Mouse (Mus musculus) liver, embryonic 14.5 days (tissue): ENCODE results near the gene Slc38a8. TPM values are rescaled to one million over a fixed set of nuclear protein-coding genes. Genes with fewer than 3 reads are reported as not detected.

ENCODE experiments used
- ATAC-seq: fragments of 200-750 bp; cut with Nextera tagmentation; 2 replicates; pipeline ENCODE4 v1.8.0; 2017; ENCODE audit warnings: moderate number of reproducible peaks, mild to moderate bottlenecking, moderate library complexity; ENCODE audit not compliant: insufficient read depth
- DNase-seq, 3 experiments: peaks; one replicate each; pipeline ENCODE4 v3.0.0-alpha.2; 2012 to 2013; ENCODE audit warnings: low read depth in 3 of 3, low spot score in 3 of 3
- H3K27ac ChIP-seq: fragments of 300-500 bp; sonication (generic); 2 replicates; pipeline ENCODE4 v1.5.1; 2014; ENCODE audit warnings: moderate library complexity, mild to moderate bottlenecking, control low read depth, inconsistent platforms
- H3K27me3 ChIP-seq: fragments of 300-500 bp; sonication (generic); 2 replicates; pipeline ENCODE4 v1.6.1; 2014; ENCODE audit warnings: mild to moderate bottlenecking, low read length, moderate library complexity; ENCODE audit not compliant: control insufficient read depth, insufficient read depth
- H3K36me3 ChIP-seq: fragments of 300-500 bp; sonication (generic); replicated peaks from 2 replicates; pipeline ENCODE4 v1.6.1; 2014; ENCODE audit warnings: low read depth; ENCODE audit not compliant: control insufficient read depth, insufficient read depth
- H3K4me1 ChIP-seq, 2 experiments: fragments of 200-500 bp in 1 of 2; fragments of 300-500 bp in 1 of 2; sonication (generic) in 1 of 2; replicated peaks; 2 replicates each; pipeline ENCODE4 v1.6.1; 2012 to 2014; ENCODE audit warnings: antibody characterized with exemption in 1 of 2, inconsistent platforms in 1 of 2, low read length in 1 of 2; ENCODE audit not compliant: control insufficient read depth in 2 of 2, insufficient read depth in 2 of 2
- H3K4me2 ChIP-seq: fragments of 300-500 bp; sonication (generic); 2 replicates; pipeline ENCODE4 v1.6.1; 2014; ENCODE audit warnings: low read depth, mild to moderate bottlenecking, control low read depth, moderate library complexity
- H3K4me3 ChIP-seq, 2 experiments: fragments of 200-500 bp in 1 of 2; fragments of 300-500 bp in 1 of 2; sonication (generic) in 1 of 2; 2 replicates each; pipeline ENCODE4 v1.5.1; 2012 to 2014; ENCODE audit warnings: low read depth in 2 of 2, low read length in 2 of 2, mild to moderate bottlenecking in 2 of 2, control low read depth in 1 of 2, inconsistent platforms in 1 of 2, moderate library complexity in 1 of 2; ENCODE audit not compliant: insufficient read depth in 1 of 2
- H3K9ac ChIP-seq: fragments of 300-500 bp; sonication (generic); replicated peaks from 2 replicates; pipeline ENCODE4 v1.6.1; 2014; ENCODE audit warnings: mild to moderate bottlenecking, control low read depth, moderate library complexity
- H3K9me3 ChIP-seq: fragments of 300-500 bp; sonication (generic); 2 replicates; pipeline ENCODE4 v1.6.1; 2016; ENCODE audit warnings: low read length, mixed read lengths; ENCODE audit not compliant: control insufficient read depth
- CTCF ChIP-seq: IDR thresholded peaks from 2 replicates; pipeline ENCODE4 v1.5.1; 2016; ENCODE audit warnings: antibody characterized with exemption, low read depth, control low read depth
- EP300 ChIP-seq: IDR thresholded peaks from 2 replicates; pipeline ENCODE4 v1.6.1; 2016; ENCODE audit warnings: antibody characterized with exemption, low read depth
- WGBS: fragments of 180-500 bp; shearing (Covaris S2); extraction: QIAGEN DNeasy Blood & Tissue Kit; methylation state at CpG from one replicate; pipeline ENCODE4 v1.1.7; 2014; ENCODE audit not compliant: insufficient replicate concordance; 5-methylcytosine and 5-hydroxymethylcytosine counted together
- polyA plus RNA-seq, 2 experiments: library from polyadenylated mRNA; depleted of rRNA in 1 of 2; stranded (reverse) in 1 of 2; unstranded in 1 of 2; fragments of >200 nt; fragmentation: Nextera tagmentation in 1 of 2; extraction: Ambion mirVana in 1 of 2; gene quantifications; 2 replicates each; pipeline versions ENCODE4 v1.2.1 to v1.2.3; 2012 to 2014

Gene Slc38a8
- polyA plus RNA-seq, 2 experiments = 0.02 TPM; not detected in 1

DNA sequence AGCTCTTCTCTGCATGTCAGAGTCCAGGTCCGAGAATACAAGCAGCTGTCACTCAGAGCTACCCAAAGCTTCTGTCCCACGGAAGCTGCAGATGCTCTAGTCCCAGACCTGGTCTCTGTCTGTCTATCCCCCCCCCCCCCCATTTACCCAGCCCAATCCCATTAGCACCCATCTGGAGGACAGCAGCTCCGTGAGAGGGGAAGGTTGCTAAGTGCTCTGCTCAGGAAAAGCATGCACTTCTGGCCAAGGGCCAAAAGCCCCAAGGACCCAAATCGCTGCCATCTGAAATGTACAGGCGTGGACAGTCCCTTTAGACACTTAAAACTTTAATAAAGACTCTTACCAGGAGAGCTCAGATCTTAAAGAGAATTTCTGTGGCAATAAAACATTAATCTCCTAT is 15.2 kb upstream of the Slc38a8 start:
- Histone ChIP-seq H3K36me3 (peaks cover 70% of the 10 kb centered on the region), H3K27me3 (no peaks in the 10 kb centered on the region), H3K9ac (no peak overlapping the region), H3K4me1 (no peaks in the 10 kb centered on the region; a peak in 1 of 4 replicates), H3K4me3 (no peak overlapping the region), H3K27ac (no peak overlapping the region), H3K9me3 (no peaks in the 10 kb centered on the region), H3K4me2 (no peak overlapping the region)
- no peak for ATAC-seq
- WGBS = 73% methylated on average over 5 of the region's 5 CpGs
- DNase-seq = no peak
- TF ChIP-seq CTCF = no peak

DNA sequence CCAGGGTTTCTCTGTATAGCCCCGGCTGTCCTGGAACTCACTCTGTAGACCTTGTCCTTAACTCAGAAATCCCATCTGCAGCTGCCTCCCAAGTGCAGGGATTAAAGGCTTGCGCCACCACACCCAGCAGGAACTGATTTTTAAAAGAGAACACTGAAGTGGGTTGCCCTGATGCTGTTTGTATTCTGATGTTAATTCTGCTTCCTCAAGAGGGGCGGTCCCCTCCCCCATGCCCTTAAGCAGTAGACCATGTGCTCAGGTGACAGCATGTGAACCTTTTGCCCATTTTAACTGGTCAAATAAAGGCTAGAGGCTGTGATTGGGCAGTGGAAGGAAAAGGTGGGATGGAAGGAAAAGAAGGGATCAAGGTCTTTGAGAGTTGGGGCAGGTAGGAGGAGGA is 14.3 kb upstream of the Slc38a8 start:
- no peak for TF ChIP-seq CTCF
- TF ChIP-seq EP300 = no peak
- Histone ChIP-seq H3K4me3 (no peak overlapping the region), H3K4me1 (no peaks in the 10 kb centered on the region; a peak in 1 of 4 replicates), H3K4me2 (no peak overlapping the region), H3K27me3 (no peaks in the 10 kb centered on the region), H3K27ac (no peak overlapping the region), H3K9me3 (no peaks in the 10 kb centered on the region), H3K9ac (no peak overlapping the region), H3K36me3 (peaks cover 61% of the 10 kb centered on the region)
- WGBS = 84% methylated on average over 3 of the region's 3 CpGs
- DNase-seq = no peak
- ATAC-seq = no peak

DNA sequence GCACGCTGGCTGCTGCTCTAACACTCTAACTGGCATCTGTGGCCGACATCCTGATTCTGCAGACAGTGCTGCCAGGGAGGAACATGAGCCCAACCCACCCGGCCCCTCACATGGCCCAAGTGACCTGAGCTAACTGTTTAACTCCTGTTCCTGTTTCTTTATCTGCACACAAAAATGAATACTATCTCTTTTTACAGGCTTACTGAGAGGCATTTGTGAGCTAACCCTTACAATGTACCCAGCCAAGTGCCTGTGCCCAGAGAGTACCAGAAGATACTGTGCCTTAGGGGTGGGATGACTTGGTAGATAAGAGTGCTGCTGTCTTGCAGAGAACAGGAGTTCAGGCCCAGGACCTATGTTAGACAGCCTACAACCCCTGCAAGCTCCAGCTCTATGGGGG is 13.4 kb upstream of the Slc38a8 start:
- 34% methylated on average over 3 of the region's 3 CpGs for WGBS
- no peak overlapping the region for H3K9ac ChIP-seq
- peaks cover 58% of the 10 kb centered on the region for H3K36me3 ChIP-seq

DNA sequence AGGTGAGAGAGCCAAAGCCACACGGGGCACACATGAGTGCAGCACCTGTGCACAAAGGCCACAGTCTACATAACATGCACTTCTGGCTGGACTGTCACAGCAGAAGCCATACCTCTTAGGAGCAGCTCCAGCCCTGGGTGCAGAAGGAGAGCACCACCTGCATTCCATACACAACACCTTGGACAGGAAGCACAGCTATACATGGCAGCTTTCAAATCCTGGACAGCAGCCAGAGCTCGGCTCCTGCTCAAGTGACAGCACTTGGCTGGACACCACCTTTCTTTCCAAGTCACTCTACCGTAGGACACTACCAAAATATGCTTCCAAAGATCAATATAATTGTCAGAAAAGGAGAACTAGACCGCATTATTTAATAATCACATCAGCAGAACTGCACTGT is 11.9 kb upstream of the Slc38a8 start:
- H3K9ac ChIP-seq = no peak overlapping the region
- H3K4me2 ChIP-seq = no peak overlapping the region
- H3K4me1 ChIP-seq = no peaks in the 10 kb centered on the region
- H3K4me3 ChIP-seq = no peak overlapping the region
- peaks cover 63% of the 10 kb centered on the region for H3K36me3 ChIP-seq
- no peak for ATAC-seq
- no peak for DNase-seq
- WGBS = 87% methylated on average over 4 of the region's 4 CpGs
- no peak for TF ChIP-seq EP300
- no peak for TF ChIP-seq CTCF
- H3K27me3 ChIP-seq = no peaks in the 10 kb centered on the region
- H3K9me3 ChIP-seq = no peaks in the 10 kb centered on the region
- H3K27ac ChIP-seq = no peak overlapping the region

More for the DNA sequence above, 13.4 kb upstream of the Slc38a8 start:
- no peak overlapping the region for H3K4me2 ChIP-seq
- TF ChIP-seq EP300 (peak; percentile 62), CTCF (no peak)
- no peaks in the 10 kb centered on the region for H3K27me3 ChIP-seq
- peak in 1 of 3 experiments; percentile 20 for DNase-seq
- H3K27ac ChIP-seq = no peak overlapping the region
- ATAC-seq = peak; percentile 77
- no peaks in the 10 kb centered on the region for H3K9me3 ChIP-seq
- H3K4me1 ChIP-seq = no peaks in the 10 kb centered on the region; a peak in 1 of 4 replicates
- H3K4me3 ChIP-seq = no peak overlapping the region

DNA sequence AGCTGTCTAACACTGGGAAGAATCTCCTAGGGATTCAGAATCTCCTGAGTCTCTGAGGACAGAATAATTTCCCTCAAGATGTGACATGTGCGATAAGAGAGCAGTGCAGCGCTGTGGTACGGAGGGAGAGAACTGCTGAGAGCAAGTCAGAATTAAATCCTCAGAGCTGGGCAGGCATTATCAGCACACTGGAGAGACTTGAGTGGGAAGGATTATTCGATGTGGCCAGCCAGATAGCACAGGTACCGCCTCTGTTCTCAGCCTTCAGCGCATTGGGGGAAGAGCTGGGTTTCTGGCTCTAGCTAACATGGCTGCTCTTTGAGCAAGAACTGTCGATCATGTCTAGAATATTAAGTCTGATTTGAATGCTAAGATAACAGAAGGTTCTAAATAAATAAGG is 10.2 kb upstream of the Slc38a8 start:
- DNase-seq = peak in 1 of 3 experiments; percentile 16
- Histone ChIP-seq H3K36me3 (peaks cover 54% of the 10 kb centered on the region), H3K4me1 (no peaks in the 10 kb centered on the region), H3K27me3 (no peaks in the 10 kb centered on the region), H3K4me3 (no peak overlapping the region), H3K4me2 (no peak overlapping the region), H3K27ac (no peak overlapping the region), H3K9ac (no peak overlapping the region), H3K9me3 (no peaks in the 10 kb centered on the region)
- TF ChIP-seq EP300 (peak; percentile 17; the same call in 1 of the 2 replicates), CTCF (no peak)
- WGBS = 47% methylated on average over 7 of the region's 7 CpGs
- ATAC-seq = peak; percentile 45; the same call in 1 of the 2 replicates
